8 mouse cellular contexts compared by ENCODE assay signal in genomic region chr14:75833546-75834250, GRCm38 (mm10). TPM values are rescaled to one million over a fixed set of nuclear protein-coding genes. Genes with fewer than 3 reads are reported as not detected.
A peak's percentile ranks its signal among the peaks of the same experiment; 100 is the strongest.
DNase-seq lines count a peak whose midpoint lies in the region; ATAC-seq and TF ChIP-seq lines count a peak whose summit lies in the region.

No protein-coding gene starts in this region.

- H3K4me2 ChIP-seq in forebrain, embryonic 15.5 days (replicated peaks), result peak overlapping the region; percentile 73
- peak overlapping the region; percentile 99 for H3K4me2 ChIP-seq in liver, postnatal 0 days (ENCODE audit: low read depth, low read length)
- H3K4me2 ChIP-seq in neural tube, embryonic 14.5 days (ENCODE audit: low read depth, low read length), result peak overlapping the region; percentile 69

- H3K27ac ChIP-seq in forebrain, embryonic 15.5 days (replicated peaks), result peak overlapping the region; percentile 60
- peak overlapping the region; percentile 98 for H3K27ac ChIP-seq in liver, postnatal 0 days (ENCODE audit: low read depth)
- peak overlapping the region; percentile 6; the same call in 1 of the 2 replicates for H3K27ac ChIP-seq in neural tube, embryonic 14.5 days (ENCODE audit: low read depth, low read length)

- no peak overlapping the region; the same call in 1 of the 2 replicates for H3K9ac ChIP-seq in forebrain, embryonic 15.5 days (replicated peaks)
- peak overlapping the region; percentile 92 for H3K9ac ChIP-seq in liver, postnatal 0 days (replicated peaks)
- H3K9ac ChIP-seq in neural tube, embryonic 14.5 days (replicated peaks; ENCODE audit: low read depth, low read length), result no peak overlapping the region

- TF ChIP-seq CTCF in liver, postnatal 0 days (IDR thresholded peaks at IDR 0.05; ENCODE audit: low read depth), result no peak

- DNase-seq in ovary, postnatal 10 days (ENCODE audit: low spot score), result peak; percentile 32
- DNase-seq in ovary, postnatal 14 days (ENCODE audit: low spot score), result no peak
- DNase-seq in kidney, adult 11 months, result peak; percentile 61
- DNase-seq in liver, postnatal 0 days, result peak; percentile 61
- DNase-seq in urinary bladder, adult 18-20 months (ENCODE audit: low spot score in 2 of 2), result no peak
- DNase-seq in gastrocnemius, postnatal 25 days, result no peak

- ATAC-seq in forebrain, embryonic 15.5 days (replicated peaks), result peak; percentile 17
- peak; percentile 25 for ATAC-seq in liver, postnatal 0 days
- ATAC-seq in neural tube, embryonic 14.5 days (ENCODE audit: low read depth), result peak; percentile 16; the same call in 1 of the 2 replicates

- H3K27me3 ChIP-seq in forebrain, embryonic 15.5 days, result peaks cover 1% of the 10 kb centered on the region; the same call in 1 of the 2 replicates
- no peaks in the 10 kb centered on the region for H3K27me3 ChIP-seq in liver, postnatal 0 days (ENCODE audit: insufficient read depth, low read length)
- H3K27me3 ChIP-seq in neural tube, embryonic 14.5 days (ENCODE audit: control insufficient read depth, insufficient read depth, low read length), result no peaks in the 10 kb centered on the region

- H3K9me3 ChIP-seq in forebrain, embryonic 15.5 days, result no peaks in the 10 kb centered on the region
- no peaks in the 10 kb centered on the region for H3K9me3 ChIP-seq in liver, postnatal 0 days (ENCODE audit: low read length)
- H3K9me3 ChIP-seq in neural tube, embryonic 14.5 days (ENCODE audit: control insufficient read depth, low read length), result no peaks in the 10 kb centered on the region

- WGBS in forebrain, embryonic 15.5 days, result 3% methylated on average over 12 of the region's 12 CpGs
- 7% methylated on average over 12 of the region's 12 CpGs for WGBS in liver, postnatal 0 days (ENCODE audit: insufficient replicate concordance)
- 8% methylated on average over 12 of the region's 12 CpGs for WGBS in neural tube, embryonic 14.5 days

- peaks cover 32% of the 10 kb centered on the region for H3K4me1 ChIP-seq in forebrain, embryonic 15.5 days
- peaks cover 58% of the 10 kb centered on the region for H3K4me1 ChIP-seq in liver, postnatal 0 days (ENCODE audit: insufficient read depth)
- H3K4me1 ChIP-seq in neural tube, embryonic 14.5 days (ENCODE audit: control insufficient read depth, insufficient read depth, low read length), result peaks cover 6% of the 10 kb centered on the region

- 0 out of 2 replicates have a peak, but pooled peaks have one; percentile 50 for TF ChIP-seq EP300 in liver, postnatal 0 days (IDR thresholded peaks at IDR 0.05; ENCODE audit: low read depth)

- H3K4me3 ChIP-seq in forebrain, embryonic 15.5 days, result peak overlapping the region; percentile 40
- H3K4me3 ChIP-seq in liver, postnatal 0 days (ENCODE audit: low read depth, low read length), result peak overlapping the region; percentile 60
- peak overlapping the region; percentile 37; the same call in 1 of the 2 replicates for H3K4me3 ChIP-seq in neural tube, embryonic 14.5 days (ENCODE audit: low read depth, low read length)

- no peaks in the 10 kb centered on the region for H3K36me3 ChIP-seq in forebrain, embryonic 15.5 days
- H3K36me3 ChIP-seq in liver, postnatal 0 days (replicated peaks; ENCODE audit: insufficient read depth, low read length), result no peaks in the 10 kb centered on the region
- H3K36me3 ChIP-seq in neural tube, embryonic 14.5 days (ENCODE audit: control insufficient read depth, insufficient read depth, low read length), result no peaks in the 10 kb centered on the region

RNA-seq across cellular contexts. Expression of gene Tpt1, which starts 11.2 kb away (rescaled TPM):
- 868 and 874 TPM in 2 replicates for polyA plus RNA-seq in forebrain, embryonic 15.5 days (2015; fragmentation: Nextera tagmentation; extraction: Ambion mirVana)
- 874 and 942 TPM in 2 replicates for polyA plus RNA-seq in liver, postnatal 0 days (2015; fragmentation: Nextera tagmentation; extraction: Ambion mirVana)
- 788 and 789 TPM in 2 replicates for polyA plus RNA-seq in neural tube, embryonic 14.5 days (2014; fragmentation: Nextera tagmentation; extraction: Ambion mirVana)
- 1,000 to 10,000 TPM; 2,961 to 2,964 TPM for total RNA-seq in gastrocnemius, postnatal 25 days (2021)

RNA-seq across cellular contexts. Expression of gene Slc25a30, which starts 46.9 kb away (rescaled TPM):
- polyA plus RNA-seq in forebrain, embryonic 15.5 days (2015; fragmentation: Nextera tagmentation; extraction: Ambion mirVana), result 9.7 and 9.9 TPM in 2 replicates
- polyA plus RNA-seq in liver, postnatal 0 days (2015; fragmentation: Nextera tagmentation; extraction: Ambion mirVana), result 13.6 and 13.7 TPM in 2 replicates
- polyA plus RNA-seq in neural tube, embryonic 14.5 days (2014; fragmentation: Nextera tagmentation; extraction: Ambion mirVana), result 13.3 and 13.5 TPM in 2 replicates
- total RNA-seq in gastrocnemius, postnatal 25 days (2021), result 1 to 10 TPM; 7.1 to 7.2 TPM

Comparison
In these comparisons a context has a peak if more than half of its experiments do, and no peak if none do; other contexts are left out.
1. DNase-seq: peak in ovary, postnatal 10 days (single experiment), kidney, adult 11 months (single experiment) and liver, postnatal 0 days (single experiment); none in ovary, postnatal 14 days (single experiment), urinary bladder, adult 18-20 months (0 of 2) and gastrocnemius, postnatal 25 days (single experiment).
2. H3K27ac ChIP-seq: peak in every context shown above with its lines; median percentile 98 in liver, postnatal 0 days; 60 in forebrain, embryonic 15.5 days; 6 in neural tube, embryonic 14.5 days.
3. Peak in every context shown above with its lines, with median percentiles within 50 percentile points of each other: ATAC-seq, H3K4me2 ChIP-seq and H3K4me3 ChIP-seq.